Mouse (Mus musculus): ENCODE measurements around the gene 1700037H04Rik.

DNA sequence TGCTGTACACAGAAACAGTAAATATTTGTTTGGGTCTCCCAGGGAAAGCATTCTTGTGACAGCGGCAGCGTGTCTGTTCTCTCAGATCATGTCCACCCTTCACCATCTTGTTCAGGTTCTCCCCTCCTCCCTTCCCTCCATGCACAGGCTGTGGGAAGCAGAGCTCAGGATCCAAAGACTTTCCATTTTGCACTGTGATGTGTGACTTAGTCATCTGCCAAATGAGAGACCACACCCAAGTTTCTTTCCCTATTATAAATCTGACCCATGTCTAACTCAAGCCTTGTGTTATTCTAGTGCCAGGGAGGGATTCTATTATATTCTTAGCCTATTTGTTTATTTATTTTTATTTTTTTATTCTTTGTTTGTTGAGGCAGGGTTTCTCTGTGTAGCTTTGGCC is 48.5 kb upstream of the 1700037H04Rik start:
- TF ChIP-seq POLR2A (IDR thresholded peaks at IDR 0.05; ENCODE audit: insufficient read depth, low read depth, low read length) (no peak), CTCF (IDR thresholded peaks at IDR 0.05; ENCODE audit: insufficient read depth, low read depth, low read length) (no peak)
